Mouse (Mus musculus) cerebellum, adult 9-10 months (tissue): ENCODE results near the gene Vps52.

Source experiments
- DNase-seq: peaks from one replicate; pipeline ENCODE4 v3.0.0; 2022

Vps52 gene

DNA sequence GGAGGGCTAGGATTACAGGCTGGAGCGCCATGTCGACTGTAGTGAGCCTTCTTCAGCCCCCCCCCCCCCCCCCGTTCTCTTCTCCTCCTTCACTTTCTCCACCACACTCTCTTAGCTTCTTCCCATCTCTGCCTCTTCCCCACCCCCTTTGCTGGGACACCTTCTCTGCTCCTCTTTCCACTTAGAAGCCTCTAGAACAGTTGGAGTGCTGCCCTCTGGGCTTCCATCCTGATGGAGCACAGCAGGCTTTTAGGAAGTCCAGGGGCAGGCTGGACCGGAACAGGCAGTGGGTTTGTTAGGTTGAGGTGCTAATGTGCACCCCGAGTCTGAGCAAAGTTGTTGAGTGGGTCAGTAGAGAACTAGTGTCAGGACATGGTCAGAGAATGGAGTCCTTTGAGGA lies 54.5 kb downstream of the Vps52 start:
- no peak for DNase-seq

DNA sequence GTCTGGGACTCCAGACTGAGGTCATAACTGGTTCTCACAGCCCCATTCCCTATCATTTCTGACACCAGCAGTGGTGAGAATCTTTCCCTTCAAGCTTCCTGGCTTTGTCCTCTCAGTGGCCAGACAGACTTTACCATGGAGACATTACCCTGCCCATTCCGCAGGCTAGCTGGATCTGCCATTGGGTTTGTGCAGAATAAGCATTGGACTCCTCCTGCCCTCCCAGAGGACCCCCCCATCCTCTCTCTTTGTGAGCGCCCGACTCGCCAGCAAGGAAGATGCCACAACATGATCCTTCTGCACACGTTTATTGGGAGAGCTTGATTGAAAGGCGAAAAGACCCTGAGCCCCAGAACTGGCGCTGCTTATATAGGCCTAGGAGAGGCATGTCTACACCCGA lies 57.8 kb downstream of the Vps52 start:
- DNase-seq = no peak
